Mouse (Mus musculus): Measurements from ENCODE around the gene Dysf.

The Dysf gene

GRCm38 (mm10) chr6:84051032-84051431, 42.6 kb downstream of the Dysf start:
- DNase-seq (ENCODE audit: low spot score), result no peak

- DNase-seq (ENCODE audit: low spot score), result no peak
These were observed 45.6 kb downstream of the Dysf start for GRCm38 (mm10) chr6:84053874-84054530.

- peak; percentile 55 for DNase-seq (ENCODE audit: low spot score)
These were observed 47.2 kb downstream of the Dysf start for GRCm38 (mm10) chr6:84055619-84056018.

- DNase-seq (ENCODE audit: low spot score), result no peak
These were observed 48.8 kb downstream of the Dysf start for GRCm38 (mm10) chr6:84057216-84057615.

- peak; percentile 83 for DNase-seq (ENCODE audit: low spot score)
These were observed 50.3 kb downstream of the Dysf start for GRCm38 (mm10) chr6:84058671-84059141.

GRCm38 (mm10) chr6:84059771-84060414, 51.5 kb downstream of the Dysf start:
- DNase-seq (ENCODE audit: low spot score), result no peak

DNA sequence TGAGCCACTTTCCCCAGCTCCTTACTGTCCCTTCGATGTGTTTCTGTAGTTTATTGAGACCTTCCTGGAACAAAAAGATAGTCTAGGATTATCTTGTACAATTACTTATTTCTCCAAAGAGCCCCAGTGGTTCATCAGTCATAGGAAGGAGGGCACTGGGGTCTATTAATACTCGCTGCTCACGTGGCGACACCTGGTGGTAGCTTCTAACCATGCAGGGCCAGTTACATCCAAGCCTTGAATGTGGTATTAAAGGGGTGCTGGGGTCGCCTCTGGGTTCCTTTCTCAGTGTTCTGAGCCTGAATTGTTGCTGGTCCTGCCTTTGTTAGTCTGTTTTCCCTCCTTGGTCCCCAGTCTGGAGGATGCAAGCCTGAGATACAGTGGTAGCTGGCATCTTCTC, 52.9 kb downstream of the Dysf start:
- peak; percentile 78 for DNase-seq (ENCODE audit: low spot score)

- no peak for DNase-seq (ENCODE audit: low spot score)
These were observed 54.2 kb downstream of the Dysf start for GRCm38 (mm10) chr6:84062541-84062940.

- no peak for DNase-seq (ENCODE audit: low spot score)
These were observed 59.8 kb downstream of the Dysf start for GRCm38 (mm10) chr6:84068236-84068635.

DNA sequence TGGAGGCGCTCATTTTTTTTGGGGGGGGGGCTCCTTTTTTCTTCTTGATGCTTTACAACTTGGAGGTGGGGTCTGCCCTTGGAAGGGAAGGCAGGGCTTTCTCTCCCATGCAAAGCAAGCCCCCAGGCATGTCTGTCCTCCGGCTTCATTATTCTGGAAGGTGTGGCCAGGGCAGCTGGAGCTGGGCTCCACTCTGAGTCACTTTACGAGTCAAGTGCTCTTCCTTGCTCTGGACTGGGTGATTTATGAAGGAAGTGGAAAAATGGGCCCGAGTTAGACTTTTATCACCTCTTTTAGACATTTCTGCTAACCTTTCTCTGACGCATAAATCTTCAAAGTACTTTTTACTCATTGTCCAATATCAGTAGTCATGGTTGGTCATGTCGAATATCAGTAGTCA, 61.9 kb downstream of the Dysf start:
- no peak for DNase-seq (ENCODE audit: low spot score)

GRCm38 (mm10) chr6:84072574-84072973, 64.2 kb downstream of the Dysf start:
- DNase-seq (ENCODE audit: low spot score), result peak; percentile 27

DNA sequence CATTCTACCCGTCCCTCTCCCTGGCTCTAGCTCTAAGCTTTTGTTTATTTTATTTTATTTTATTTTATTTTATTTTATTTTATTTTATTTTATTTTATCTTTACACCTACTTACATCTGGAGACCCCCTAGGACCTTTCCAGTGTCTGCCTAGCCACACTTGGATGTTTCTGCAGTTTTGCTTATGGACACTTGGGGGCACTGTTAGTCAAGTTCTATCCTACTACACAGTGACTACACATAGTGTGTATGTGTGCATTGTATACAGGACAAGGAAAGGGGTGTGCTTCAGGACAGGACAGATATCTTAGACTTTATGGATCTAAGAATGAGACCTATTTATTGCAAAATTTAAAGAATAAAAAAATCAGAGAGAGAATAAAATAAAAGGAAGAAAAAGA, 69.8 kb downstream of the Dysf start:
- peak; percentile 28 for DNase-seq (ENCODE audit: low spot score)

DNA sequence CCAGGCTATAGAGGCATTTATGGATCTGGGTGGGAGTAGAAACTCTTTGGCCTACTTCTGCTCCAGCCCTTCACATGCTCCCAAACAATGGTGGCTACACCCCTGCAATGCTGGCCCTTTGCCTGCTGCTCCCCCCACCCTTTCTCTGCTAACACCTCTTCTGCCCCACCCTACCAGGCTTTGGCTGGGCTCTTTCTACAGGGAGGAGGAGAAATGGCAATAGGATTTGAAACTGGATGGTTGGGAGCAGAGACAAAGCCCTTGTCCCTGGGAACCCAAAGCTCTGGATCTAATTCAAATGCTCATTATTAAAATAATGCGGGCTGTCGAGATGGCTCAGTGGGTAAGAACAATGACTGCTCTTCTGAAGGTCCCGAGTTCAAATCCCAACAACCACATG, 72.2 kb downstream of the Dysf start:
- DNase-seq (ENCODE audit: low spot score), result no peak

DNA sequence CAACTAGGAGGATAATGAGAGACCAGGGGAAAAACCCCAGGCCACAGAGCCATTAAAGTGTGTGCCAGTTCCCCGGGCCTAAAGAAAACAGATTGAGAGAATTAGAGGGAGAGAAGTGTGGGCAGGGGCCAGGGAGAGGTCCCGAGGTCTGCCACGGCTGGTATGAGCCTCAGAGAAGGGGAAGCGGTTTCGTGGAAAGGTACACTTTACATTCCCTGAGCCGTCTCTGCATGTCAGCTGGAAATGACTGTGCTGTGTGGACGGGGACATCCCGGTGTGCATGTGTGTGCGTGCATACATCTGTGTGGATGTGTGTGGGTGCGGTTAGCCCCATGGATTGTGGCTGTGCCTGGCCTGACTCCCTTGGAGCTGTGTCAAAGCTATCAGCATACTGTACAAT, 76.4 kb downstream of the Dysf start:
- DNase-seq (ENCODE audit: low spot score), result no peak

DNA sequence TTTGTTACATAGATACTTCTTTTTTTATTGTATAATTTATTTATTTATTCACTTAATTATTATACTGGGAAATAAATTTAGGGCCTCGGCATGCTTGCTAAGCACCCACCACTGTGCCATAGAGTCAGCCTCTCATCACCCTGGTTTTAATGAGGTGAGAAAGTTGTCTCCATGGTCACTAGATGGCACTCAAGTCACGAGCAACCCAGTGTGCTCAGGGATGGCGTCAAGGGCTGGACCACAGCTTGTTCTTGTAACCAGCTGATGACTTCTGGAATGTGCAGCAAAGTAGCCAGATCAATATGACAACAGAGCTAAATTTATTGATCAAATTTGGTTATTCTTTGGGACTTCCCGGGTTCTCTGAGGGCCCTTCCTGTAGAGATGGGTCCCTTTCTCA, 85.1 kb downstream of the Dysf start:
- peak; percentile 78 for DNase-seq (ENCODE audit: low spot score)

DNA sequence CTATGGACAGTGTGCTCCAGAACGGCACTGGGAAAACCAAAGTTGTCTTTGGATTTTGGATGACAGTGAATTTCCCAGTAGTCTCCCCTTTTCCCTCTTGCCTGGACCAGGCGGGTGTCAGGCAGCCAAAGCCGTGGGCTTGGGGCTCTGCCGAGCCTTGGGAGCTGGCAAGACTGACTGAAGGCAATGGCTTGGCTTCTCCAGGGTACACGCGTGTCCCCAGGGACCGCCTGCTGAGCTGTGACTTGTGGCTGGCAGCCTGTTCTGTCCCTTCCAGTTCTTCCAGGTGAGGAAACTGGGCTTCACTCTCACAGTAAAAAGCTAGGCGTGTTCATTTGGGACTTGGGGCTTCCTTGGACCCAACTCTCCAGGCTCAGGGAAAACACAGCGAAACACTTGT, 86.1 kb downstream of the Dysf start:
- no peak for DNase-seq (ENCODE audit: low spot score)

DNA sequence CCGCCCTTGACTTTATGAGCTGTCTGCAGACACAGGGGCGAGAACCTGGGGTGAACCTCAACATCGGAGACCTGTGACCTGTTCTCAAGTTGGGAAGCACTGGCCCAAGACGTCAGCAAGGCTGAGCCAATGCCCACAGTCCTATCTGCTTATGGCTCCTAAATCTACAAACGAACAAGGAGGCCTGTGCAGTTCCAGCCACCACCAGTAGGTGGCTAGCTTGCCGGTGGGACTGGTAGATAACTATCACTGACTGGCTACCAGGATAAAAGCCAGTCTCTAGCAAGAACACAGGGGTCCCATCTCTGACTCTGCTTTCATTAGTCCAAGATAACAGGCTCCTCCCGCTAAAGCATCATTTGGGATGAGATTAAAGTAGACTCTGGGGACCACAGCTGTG, 86.6 kb downstream of the Dysf start:
- peak; percentile 80 for DNase-seq (ENCODE audit: low spot score)

GRCm38 (mm10) chr6:84095882-84096281, 87.5 kb downstream of the Dysf start:
- peak; percentile 94 for DNase-seq (ENCODE audit: low spot score)

DNA sequence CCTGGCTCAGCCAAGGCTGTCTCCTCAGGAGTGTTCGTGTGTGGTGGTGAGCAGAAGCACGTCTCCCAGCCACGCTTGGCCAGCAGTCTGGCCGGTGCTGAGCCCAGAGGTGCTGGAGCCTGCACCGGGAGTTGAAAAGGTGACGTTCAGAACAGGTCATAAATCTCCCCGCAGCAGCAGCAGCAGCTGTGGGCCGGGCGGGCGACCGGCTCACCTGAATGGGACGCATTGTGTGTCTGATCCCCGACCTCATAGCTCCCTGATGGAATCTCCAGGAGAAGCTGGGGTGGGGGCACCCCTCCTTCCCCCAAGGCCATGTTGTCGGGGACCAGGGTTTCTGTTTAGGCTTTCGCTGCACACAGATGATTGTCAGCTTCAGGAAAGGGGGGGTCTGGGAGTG, 93.6 kb downstream of the Dysf start:
- no peak for DNase-seq (ENCODE audit: low spot score)

DNA sequence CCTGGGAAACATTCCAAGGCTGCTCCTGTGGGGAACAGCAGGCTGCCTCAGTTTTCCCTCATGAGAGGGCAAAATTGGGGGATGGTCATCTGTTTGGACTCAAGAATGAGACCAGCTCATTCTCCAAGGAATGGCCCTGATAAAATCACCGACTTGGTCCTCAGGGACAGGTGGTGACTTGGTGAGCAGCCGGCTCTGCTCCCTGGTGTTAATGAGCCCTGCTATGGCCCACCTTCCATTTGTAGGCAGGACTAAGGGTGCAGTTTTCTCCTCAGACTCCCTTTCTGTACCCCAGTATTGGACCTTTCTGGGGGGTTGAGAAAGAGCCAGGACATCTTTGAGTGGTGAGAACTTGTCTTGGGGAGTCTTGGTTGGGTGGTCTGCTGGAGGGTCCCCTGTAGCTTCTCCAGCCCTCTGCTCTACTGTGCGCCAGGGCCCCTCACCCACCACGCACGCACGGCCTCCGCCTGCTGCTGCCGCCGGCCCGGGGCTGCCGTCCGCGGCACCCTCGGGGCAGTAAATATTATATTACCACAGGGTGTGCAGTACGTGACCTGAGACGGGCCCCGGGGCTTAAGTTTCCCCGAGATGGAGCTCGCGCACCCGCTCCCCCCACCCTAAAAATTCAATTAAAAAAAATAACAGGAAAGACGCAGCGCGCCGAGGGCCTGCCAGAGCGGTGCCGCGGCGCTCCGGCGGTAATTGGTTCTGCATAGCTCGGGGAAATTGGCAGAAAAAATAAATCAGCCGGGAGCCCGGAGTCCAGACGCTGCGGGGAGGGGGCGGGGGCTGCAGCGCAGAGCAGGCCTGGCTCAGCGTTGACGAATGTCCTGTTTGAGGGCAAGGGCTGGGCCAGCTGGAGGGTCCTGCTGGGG, 97.0 kb downstream of the Dysf start:
- DNase-seq (ENCODE audit: low spot score), result no peak

GRCm38 (mm10) chr6:84106082-84106481, 97.7 kb downstream of the Dysf start:
- DNase-seq (ENCODE audit: low spot score), result no peak

- DNase-seq (ENCODE audit: low spot score), result no peak
These were observed 102.0 kb downstream of the Dysf start for GRCm38 (mm10) chr6:84110377-84110776.

GRCm38 (mm10) chr6:84111106-84111505, 102.7 kb downstream of the Dysf start:
- DNase-seq (ENCODE audit: low spot score), result no peak
